Mouse (Mus musculus): ENCODE results near the gene Stk24.

GRCm38 (mm10) chr14:121259332-121259731 lies 120.5 kb downstream of the Stk24 start:
- TF ChIP-seq CTCF (IDR thresholded peaks at IDR 0.05 in 2 of 3, conservative IDR thresholded peaks at IDR 0.05 in 1 of 3; ENCODE audit: control insufficient read depth in 1 of 3, insufficient read depth in 1 of 3, low read depth in 2 of 3, low read length in 3 of 3, poor library complexity in 1 of 3, severe bottlenecking in 1 of 3) (no peak), MAX (IDR thresholded peaks at IDR 0.05; ENCODE audit: low read length) (no peak), MAFK (IDR thresholded peaks at IDR 0.05; ENCODE audit: borderline replicate concordance, low read depth, low read length) (no peak), USF2 (IDR thresholded peaks at IDR 0.05; ENCODE audit: borderline replicate concordance in 1 of 2, insufficient read depth in 1 of 2, low read depth in 1 of 2, low read length in 2 of 2) (no peak), MYC (IDR thresholded peaks at IDR 0.05; ENCODE audit: low read depth, low read length) (no peak), E2F4 (IDR thresholded peaks at IDR 0.05; ENCODE audit: borderline replicate concordance, low read depth, low read length) (no peak), BHLHE40 (IDR thresholded peaks at IDR 0.05; ENCODE audit: borderline replicate concordance, low read depth, low read length) (no peak), ZKSCAN1 (IDR thresholded peaks at IDR 0.05; ENCODE audit: low read depth, low read length) (no peak), HCFC1 (IDR thresholded peaks at IDR 0.05; ENCODE audit: low read depth, low read length) (no peak)
